Mouse (Mus musculus) regulatory T cell (primary cell): ENCODE measurements around the gene Zar1l.

Source experiments
- in situ Hi-C: fragments of 300-600 bp; cut with MboI, MseI; formaldehyde crosslinking; loops from one replicate; pipeline ENCODE4 v1.15.1; 2025; ENCODE audit warnings: high pct_unique_total_duplicates

Zar1l gene

DNA sequence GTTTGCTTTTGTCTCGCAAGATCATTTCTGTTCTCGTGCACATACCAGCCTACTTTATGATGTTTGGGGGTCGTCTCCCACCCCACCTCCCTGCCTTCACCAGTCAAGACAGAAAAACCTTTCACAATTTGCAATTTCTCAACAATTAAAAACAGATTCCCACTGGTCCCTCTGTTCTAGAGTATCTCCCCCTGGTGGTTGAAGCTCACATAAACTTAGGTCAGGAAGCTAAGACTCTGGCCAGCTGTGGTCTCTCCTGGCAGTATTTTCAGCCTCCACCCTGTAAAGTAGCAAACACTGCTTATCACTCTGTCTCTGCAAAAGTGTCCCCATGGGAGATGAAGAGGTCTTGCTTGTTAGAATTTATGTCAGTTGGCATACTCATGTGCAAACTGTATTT lies 32.8 kb downstream of the Zar1l start:
- in situ Hi-C loops = no loop called here

DNA sequence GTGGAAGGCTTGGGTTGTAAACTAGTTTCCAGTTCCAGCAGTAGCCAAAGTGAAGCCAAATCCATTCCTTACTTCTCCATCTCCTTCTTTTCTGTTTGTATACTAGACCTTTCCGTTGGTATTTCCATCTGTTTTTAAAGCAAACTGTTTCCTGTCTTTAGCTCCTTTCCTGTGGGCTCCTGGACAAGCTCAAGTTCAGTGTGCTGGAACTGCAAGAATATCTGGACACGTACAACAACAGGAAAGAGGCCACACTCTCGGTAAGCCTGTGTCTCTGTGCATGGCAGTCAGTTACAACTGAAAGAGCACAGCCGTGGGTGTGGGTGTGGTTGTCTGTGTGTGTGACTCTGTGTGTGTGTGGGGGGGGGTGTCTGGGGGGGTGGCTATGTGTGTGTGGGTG lies 39.4 kb downstream of the Zar1l start:
- in situ Hi-C loops = no loop called here

DNA sequence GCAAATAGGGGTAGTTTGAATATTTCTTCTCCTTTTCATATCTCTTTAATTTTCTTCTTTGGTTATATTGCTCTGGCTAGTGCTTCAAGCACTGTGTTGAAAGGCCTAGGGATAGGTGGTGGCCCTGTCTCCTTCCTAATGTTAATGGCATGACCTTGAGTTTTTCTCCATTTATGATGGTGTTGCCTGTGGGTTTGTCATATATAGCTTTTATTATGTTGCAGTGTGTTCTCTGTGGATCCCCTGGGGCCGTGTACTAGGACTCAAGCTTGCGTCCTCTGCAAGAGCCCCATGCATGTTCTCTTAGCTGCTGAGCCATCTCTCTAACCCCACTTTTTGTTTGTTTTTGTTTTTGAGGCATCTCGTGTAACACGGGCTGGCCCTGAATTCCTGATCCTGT lies 40.6 kb downstream of the Zar1l start:
- in situ Hi-C loops = no loop called here

DNA sequence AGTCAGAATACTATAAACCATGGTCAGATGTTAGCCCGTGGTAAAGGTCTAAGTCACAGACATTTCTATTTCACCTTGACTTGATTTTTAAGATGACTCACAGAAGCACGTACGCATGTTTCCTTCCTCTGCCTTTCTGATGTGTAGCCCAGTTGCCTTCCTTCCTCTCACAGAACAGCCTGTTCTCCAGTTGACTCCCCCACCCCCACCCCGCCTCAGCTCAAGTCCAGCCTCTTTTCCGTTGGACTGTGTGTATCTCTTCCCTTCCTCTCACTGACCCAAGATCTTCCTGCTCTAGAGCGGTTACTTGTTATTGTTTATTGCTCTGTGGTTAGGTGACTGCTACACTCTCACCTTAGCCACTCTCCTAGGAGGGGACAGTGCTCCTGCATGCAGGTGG lies 49.5 kb downstream of the Zar1l start:
- in situ Hi-C loops = no loop called here

DNA sequence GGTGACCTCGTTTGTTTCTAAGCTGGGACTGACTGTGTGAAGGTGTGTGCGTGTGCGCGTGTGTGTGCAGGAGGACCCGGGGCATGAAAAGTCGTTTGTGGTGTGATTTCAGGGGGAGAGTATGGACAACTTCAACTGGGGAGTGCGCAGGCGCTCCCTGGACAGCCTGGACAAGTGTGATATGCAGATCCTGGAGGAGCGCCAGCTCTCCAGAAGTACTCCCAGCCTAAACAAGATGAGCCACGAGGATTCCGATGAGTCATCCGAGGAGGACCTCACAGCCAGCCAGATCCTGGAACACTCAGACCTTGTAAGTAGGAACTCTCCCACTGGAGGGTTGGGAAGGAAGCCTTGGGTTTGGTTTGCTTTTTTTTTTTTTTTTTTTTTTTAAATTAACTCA lies 51.8 kb downstream of the Zar1l start:
- in situ Hi-C loops = no loop called here

DNA sequence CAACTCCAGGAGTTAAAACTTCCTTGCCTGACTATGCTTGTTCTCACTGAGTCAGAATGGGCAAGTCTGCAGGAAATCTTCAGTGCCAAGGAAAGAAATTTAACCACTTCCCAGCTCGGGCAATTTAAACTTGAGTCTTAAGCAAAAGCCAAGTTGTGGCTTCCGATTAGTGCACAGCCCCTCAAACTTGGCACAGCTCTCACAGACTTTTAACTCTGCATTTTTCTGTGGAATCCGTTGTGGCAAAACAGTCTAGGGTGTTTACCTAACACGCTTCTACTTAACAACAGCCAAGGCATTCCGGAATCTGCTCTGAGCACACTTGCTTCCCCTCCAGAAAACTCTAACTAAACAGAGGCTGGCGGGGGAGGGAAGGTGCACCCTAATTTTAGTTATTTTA lies 52.7 kb downstream of the Zar1l start:
- in situ Hi-C loops = no loop called here

DNA sequence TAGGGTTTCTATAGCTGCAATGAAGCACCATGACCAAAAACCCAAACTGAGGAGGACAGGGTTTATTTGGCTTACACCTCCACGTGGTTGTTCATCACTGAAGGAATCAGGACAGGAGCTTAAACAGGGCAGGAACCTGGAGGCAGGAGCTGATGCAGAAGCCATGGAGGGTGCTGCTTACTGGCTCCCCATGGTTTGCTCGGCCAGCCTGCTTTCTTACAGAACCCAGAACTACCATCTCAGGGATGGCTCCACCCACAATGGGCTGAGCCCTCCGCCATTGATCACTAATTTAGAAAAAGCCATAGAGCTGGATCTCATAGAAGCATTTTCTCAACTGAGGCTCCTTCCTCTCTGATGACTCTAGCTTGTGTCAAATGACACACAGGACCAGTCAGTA lies 53.2 kb downstream of the Zar1l start:
- in situ Hi-C loops = no loop called here

DNA sequence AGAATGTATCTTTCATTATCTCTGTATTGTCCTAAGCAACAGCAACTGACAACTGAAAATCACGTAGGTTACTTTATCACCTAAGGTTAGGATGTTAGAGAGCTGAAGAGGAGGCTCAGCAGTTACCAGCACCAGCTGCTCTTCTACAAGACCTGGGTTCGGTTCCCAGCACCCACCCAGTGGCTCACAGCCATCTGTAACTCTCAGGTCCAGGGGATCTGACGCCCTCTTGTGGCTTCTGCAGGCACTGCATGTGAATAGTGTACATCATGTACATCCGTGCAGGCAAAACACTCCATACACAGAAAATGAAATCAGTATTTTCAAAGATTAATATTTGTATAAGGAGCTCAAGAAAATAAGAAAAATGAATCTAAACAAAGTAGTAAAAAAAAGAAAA lies 58.2 kb downstream of the Zar1l start:
- in situ Hi-C loops = no loop called here

DNA sequence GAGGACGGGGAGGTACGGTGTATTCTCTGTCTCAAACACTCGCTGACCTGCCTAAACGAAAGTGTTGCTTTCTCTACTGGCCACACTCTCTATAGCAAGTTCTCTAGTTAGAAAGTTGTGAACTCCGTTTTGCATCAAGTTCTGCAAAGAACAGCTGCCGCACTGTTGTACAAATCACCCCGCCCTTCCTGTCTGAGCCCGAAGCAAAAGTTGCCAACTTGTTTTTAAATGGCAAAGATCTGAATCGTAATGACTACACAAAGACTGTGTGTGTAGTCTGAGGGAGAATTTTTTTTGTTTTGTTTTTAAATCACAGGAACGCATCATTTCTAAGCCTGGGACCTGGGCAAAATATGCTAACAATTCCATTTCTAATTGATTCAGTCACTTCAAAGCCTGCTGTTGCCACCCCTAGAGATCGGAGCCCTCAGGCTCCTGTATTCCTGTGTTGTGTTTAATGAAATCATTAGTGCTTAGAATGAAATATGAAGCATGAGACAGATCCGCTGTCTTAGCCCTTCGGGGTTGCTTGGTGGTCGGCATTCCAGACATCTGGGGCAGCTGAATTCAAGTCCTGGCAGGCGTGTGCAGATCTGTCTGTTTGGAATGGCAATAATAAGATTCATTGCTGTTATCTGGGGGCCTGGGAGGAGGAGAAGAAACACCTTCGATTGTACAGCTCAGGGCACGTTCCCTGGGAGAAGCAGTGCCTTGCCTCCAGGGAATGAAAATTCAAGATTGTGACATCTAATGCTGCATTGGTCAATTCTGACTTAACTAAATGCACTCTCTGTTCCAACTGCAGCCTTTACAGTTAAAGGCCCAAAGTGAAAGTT lies 59.8 kb downstream of the Zar1l start:
- in situ Hi-C loops = no loop called here

DNA sequence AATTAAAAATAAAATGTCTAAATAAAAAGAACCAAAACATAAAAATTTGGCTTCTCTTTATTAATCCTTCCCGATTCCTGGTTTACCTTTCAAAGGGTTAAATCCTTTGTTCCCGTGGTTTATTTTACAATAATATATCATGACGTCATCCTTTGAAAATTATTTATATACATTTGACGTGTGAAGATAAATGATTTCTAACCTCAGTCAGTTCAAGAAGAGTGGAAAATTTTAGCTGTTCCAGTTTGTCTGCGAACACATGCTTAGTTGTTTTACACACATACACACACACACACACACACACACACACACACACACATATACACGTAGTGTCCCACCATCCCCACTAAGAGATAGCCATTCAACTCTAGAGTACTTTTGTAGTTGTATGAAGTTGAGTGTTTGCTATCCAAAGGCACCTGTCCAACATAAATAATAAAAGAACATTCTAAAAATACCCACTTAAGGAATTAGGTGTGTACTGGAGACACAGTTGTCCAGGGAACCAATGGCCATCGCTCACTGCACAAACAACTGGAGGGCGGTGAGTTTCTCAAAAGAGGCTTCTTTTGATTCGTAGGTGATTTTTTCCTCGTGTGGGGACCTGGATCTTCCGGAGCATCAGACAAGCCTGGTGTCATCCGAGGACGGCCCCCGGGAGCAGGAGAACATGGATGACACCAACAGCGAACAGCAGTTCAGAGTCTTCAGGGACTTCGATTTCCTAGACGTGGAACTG lies 60.6 kb downstream of the Zar1l start:
- in situ Hi-C loops = no loop called here
